Mouse (Mus musculus) limb, embryonic 10.5 days (tissue): ENCODE measurements around the gene Map4k5. TPM values are rescaled to one million over a fixed set of nuclear protein-coding genes. Genes with fewer than 3 reads are reported as not detected.

Experiments used
- DNase-seq: peaks from one replicate; pipeline ENCODE4 v3.0.0-alpha.2; 2017; ENCODE audit warnings: low spot score
- H3K27ac ChIP-seq: fragments of 300-500 bp; sonication (generic); 2 replicates; pipeline ENCODE4 v1.5.1; 2016; ENCODE audit warnings: mild to moderate bottlenecking
- H3K27me3 ChIP-seq: fragments of 300-500 bp; sonication (generic); 2 replicates; pipeline ENCODE4 v1.6.1; 2016; ENCODE audit warnings: low read depth, mild to moderate bottlenecking; ENCODE audit not compliant: poor library complexity, severe bottlenecking
- H3K36me3 ChIP-seq: fragments of 300-500 bp; sonication (generic); 2 replicates; pipeline ENCODE4 v1.6.1; 2016; ENCODE audit warnings: mild to moderate bottlenecking, moderate library complexity
- H3K4me1 ChIP-seq: fragments of 300-500 bp; sonication (generic); 2 replicates; pipeline ENCODE4 v1.6.1; 2016
- H3K4me3 ChIP-seq: fragments of 300-500 bp; sonication (generic); 2 replicates; pipeline ENCODE4 v1.5.1; 2016; ENCODE audit warnings: mild to moderate bottlenecking, moderate library complexity
- H3K9me3 ChIP-seq: fragments of 300-500 bp; sonication (generic); replicated peaks from 2 replicates; pipeline ENCODE4 v1.6.1; 2016; ENCODE audit warnings: mild to moderate bottlenecking
- WGBS: fragments of 180-500 bp; shearing (Covaris S2); methylation state at CpG from one replicate; pipeline ENCODE4 v1.1.7; 2016; 5-methylcytosine and 5-hydroxymethylcytosine counted together
- polyA plus RNA-seq: library from polyadenylated mRNA; unstranded; fragments of >200 nt; fragmentation: Nextera tagmentation; extraction: Ambion mirVana; gene quantifications from 2 replicates; pipeline ENCODE4 v1.2.1, GENCODE M21; 2016

Map4k5 gene
- polyA plus RNA-seq = 28.1 and 33.9 TPM in 2 replicates

DNA sequence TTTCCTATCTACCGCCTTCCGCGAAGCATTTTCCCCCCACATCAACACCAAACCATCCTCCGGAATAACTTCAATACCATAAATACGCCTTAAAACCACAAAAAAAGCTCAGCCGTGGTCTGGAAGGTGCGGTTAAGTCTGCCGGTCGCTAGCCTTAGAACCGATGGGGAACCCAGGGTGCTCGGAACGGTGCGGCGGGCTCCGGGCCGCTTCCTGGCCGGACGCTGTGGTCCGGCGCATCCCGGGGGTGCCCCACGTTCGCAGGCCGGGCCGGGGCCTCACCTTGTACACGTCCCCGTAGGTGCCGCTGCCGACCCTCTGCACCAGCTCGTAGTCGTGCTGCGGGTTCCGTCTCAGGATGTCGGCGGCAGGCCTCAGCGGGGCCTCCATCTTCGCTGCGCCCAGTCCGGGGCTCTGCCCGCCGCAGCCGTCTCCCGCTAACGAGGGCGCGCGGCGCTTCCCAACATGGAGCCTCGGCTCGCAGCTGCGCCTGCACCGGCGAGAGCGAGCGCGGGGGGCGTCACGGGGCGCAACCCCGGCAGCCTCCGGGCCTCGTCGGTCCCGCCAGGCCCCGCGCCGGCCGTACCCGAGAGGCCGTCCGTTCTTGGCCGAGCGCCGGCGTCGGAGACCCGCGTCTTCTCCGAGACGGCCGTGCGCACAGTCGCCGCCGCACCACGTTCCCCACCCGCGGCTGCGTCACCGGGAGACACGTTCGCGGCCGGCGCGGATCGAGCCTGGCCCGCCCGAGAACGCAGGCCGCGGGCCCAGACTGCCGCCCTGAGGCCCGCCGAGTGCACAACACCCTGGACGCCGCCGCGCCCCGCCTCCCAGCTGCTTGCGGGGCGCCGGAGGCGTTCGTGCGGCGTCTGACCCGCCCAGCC is at the start of gene Map4k5, which contains the start of gene Atl1:
Gene Map4k5, minus strand, starts transcription at position 830 of the 881 bp plus-strand sequence.
Gene Atl1, plus strand, starts transcription at position 244 of the 881 bp plus-strand sequence.
- Histone ChIP-seq H3K27me3 (no peaks in the 10 kb centered on the region), H3K4me3 (peak within 1 kb of the TSS; percentile 86), H3K36me3 (peaks cover 2% of the 10 kb centered on the region), H3K4me1 (peaks cover 31% of the 10 kb centered on the region), H3K27ac (peak within 1 kb of the TSS; percentile 97), H3K9me3 (no peaks in the 10 kb centered on the region)
- DNase-seq = peak; percentile 91
- WGBS = under 1% methylated on average over 118 of the region's 118 CpGs

DNA sequence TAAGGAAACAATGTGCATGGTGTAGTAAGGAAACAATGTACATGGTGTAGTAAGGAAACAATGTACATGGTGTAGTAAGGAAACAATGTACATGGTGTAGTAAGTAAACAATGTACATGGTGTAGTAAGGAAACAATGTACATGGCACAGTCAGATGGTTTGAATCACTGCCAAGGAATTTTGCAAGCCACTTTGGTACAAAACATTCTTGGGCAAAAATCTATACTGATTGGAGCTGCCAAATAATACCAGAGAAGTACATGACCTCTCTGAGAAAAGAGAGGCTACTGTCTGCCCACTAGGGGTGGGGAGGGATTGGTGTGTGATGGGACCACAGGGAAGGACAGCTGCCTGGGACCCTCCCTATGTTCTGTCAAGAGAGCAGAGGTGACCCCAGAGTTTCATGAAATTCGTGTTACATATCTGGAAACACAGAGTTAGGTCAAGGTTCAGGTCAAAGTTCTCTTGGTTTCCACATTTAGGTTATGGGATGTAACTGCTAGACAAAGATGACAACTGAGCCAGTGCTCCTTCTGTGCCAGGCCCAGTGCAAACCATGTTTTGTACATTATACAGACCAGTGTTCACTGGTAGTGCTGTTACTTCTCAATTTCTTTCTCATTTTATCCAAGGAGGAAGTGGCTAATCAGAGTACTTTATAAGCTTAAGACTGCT is 48.8 kb upstream of the Map4k5 start:
- no peaks in the 10 kb centered on the region for H3K4me1 ChIP-seq
- no peak overlapping the region for H3K4me3 ChIP-seq
- no peaks in the 10 kb centered on the region for H3K27me3 ChIP-seq
- no peak overlapping the region for H3K27ac ChIP-seq
- H3K9me3 ChIP-seq = no peaks in the 10 kb centered on the region
- H3K36me3 ChIP-seq = no peaks in the 10 kb centered on the region
- no peak for DNase-seq
- 55% methylated on average over 1 of the region's 1 CpGs for WGBS

DNA sequence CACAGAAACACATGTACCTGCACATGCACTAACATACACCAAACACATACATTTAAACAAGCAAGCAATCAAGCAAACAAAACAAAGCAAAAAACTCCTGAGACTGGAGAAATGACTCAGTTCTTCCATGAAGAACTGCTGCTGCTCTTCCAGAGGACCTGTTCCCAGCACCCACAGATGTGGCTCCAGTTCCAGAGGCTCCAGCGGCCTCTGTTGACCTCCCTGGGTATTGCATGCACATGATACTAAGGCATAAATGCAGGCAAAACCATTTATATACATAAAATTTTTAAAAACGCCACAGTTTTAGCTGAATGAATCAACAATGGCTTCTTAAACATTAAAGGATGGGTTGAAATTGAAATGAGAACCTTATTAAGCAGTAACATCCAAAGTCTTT is 46.3 kb upstream of the Map4k5 start:
- Histone ChIP-seq H3K4me1 (no peaks in the 10 kb centered on the region), H3K4me3 (no peak overlapping the region), H3K36me3 (no peaks in the 10 kb centered on the region), H3K9me3 (no peaks in the 10 kb centered on the region), H3K27ac (no peak overlapping the region), H3K27me3 (no peaks in the 10 kb centered on the region)
- WGBS = 64% methylated on average over 2 of the region's 2 CpGs
- DNase-seq = no peak

DNA sequence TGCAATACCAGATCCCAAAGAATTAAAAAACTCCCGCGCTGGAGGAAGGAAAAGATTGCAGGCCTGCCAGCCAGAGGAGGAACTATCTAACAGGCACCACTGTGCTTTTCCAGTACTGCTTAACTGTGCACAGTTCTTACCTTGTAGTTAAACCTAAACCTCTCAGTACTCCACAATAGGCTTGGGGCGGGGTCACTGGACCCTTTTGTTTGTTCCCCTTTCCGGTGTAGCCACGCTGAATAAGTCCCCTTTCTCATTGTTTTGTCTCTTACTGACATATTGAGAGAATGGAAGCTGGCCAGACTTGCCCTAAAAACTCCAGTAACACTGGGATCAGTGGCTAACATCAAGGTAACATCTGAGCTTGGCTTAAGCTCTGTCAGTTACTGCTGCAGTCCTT is 44.7 kb upstream of the Map4k5 start:
- no peak overlapping the region for H3K27ac ChIP-seq
- H3K4me3 ChIP-seq = no peak overlapping the region
- H3K36me3 ChIP-seq = no peaks in the 10 kb centered on the region
- no peak for DNase-seq
- H3K4me1 ChIP-seq = no peaks in the 10 kb centered on the region
- no peaks in the 10 kb centered on the region for H3K27me3 ChIP-seq
- WGBS = 88% methylated on average over 5 of the region's 5 CpGs
- no peaks in the 10 kb centered on the region for H3K9me3 ChIP-seq

DNA sequence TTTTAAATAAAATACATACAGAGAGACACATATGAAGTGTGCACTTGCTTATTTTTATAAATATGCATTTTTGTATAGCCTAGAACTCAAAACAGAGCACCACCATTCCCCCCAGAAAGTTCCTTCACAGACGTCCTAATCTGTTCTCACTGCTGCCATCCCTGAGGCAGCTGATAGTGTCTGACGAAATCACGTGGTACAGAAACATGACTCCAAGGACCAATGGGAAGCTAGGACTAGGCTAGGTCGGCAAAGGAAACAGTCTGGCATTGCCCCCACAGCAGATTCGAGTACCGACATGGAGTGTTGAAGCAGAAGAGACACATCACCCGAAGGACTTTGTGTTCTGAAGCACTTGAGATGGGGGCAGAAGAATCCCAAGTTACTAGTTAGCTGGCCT is 33.7 kb upstream of the Map4k5 start:
- H3K4me3 ChIP-seq = no peak overlapping the region
- H3K27ac ChIP-seq = no peak overlapping the region
- no peaks in the 10 kb centered on the region for H3K9me3 ChIP-seq
- DNase-seq = no peak
- 52% methylated on average over 7 of the region's 7 CpGs for WGBS
- no peaks in the 10 kb centered on the region for H3K4me1 ChIP-seq
- H3K27me3 ChIP-seq = no peaks in the 10 kb centered on the region
- no peaks in the 10 kb centered on the region for H3K36me3 ChIP-seq

DNA sequence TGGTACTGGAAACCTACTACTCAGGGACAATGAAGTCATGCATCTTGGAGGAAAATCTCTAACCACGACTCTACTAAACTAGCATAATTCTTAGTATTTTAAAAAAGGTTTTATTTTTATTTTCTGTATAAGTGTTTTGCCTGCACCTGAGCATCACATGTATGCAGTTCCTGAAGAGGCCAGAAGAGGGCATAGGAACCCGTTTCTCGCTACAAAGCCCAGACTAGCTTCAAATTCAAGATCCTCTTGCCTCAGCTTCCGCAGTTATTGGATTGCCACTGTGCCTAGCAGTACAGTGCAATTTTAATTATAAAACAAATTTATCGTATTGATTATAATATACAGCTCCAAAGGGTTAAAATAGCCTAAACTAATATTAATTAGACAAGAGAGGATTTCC is 31.0 kb upstream of the Map4k5 start:
- peak; percentile 53 for DNase-seq
- no peaks in the 10 kb centered on the region for H3K36me3 ChIP-seq
- H3K4me1 ChIP-seq = no peaks in the 10 kb centered on the region
- H3K27ac ChIP-seq = no peak overlapping the region
- H3K27me3 ChIP-seq = no peaks in the 10 kb centered on the region
- H3K4me3 ChIP-seq = no peak overlapping the region
- WGBS = 15% methylated on average over 5 of the region's 5 CpGs
- no peaks in the 10 kb centered on the region for H3K9me3 ChIP-seq

DNA sequence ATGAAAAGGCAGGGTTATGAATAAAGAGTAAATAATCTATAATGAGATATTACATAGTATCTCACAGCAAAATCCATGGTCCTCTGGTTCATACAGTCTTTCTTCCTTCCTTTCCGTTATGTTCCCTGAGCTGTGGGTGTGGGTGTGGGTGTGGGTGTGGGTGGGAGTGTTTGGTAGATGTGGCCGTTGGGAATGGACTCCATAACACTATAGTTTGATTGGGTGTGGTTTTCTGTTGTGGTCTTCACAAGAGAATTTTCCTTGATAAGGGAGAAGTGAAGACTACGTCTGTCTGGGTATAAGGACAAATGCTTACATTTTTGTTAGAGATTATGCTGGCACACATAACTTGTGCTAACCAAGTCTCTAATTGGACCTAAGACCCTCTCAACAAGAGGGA is 30.6 kb upstream of the Map4k5 start:
- Histone ChIP-seq H3K27ac (no peak overlapping the region), H3K36me3 (no peaks in the 10 kb centered on the region), H3K4me3 (no peak overlapping the region), H3K27me3 (no peaks in the 10 kb centered on the region), H3K4me1 (no peaks in the 10 kb centered on the region), H3K9me3 (no peaks in the 10 kb centered on the region)
- DNase-seq = no peak
- WGBS = 57% methylated on average over 3 of the region's 3 CpGs

DNA sequence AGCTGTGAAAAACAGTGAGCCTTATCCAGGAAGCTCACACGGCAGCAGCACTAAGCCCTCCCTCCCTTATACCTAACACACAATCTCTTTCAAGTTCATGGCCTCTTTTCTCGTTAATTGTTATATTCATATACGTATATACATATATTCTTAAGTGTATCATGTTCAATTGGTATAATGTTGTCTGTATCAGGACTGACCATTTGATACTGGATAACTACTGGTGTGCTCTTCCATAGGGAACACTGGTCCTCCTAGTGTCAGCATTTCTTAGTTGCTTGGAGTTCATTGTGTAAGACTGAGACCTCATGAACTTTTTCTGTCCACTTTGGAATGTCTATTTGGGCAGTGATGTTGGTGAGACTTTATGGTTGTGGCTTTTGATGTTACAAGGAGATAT is 30.1 kb upstream of the Map4k5 start:
- H3K27me3 ChIP-seq = no peaks in the 10 kb centered on the region
- H3K4me3 ChIP-seq = no peak overlapping the region
- WGBS = 89% methylated on average over 3 of the region's 3 CpGs
- H3K36me3 ChIP-seq = no peaks in the 10 kb centered on the region
- DNase-seq = no peak
- no peak overlapping the region for H3K27ac ChIP-seq
- H3K9me3 ChIP-seq = no peaks in the 10 kb centered on the region
- no peaks in the 10 kb centered on the region for H3K4me1 ChIP-seq

DNA sequence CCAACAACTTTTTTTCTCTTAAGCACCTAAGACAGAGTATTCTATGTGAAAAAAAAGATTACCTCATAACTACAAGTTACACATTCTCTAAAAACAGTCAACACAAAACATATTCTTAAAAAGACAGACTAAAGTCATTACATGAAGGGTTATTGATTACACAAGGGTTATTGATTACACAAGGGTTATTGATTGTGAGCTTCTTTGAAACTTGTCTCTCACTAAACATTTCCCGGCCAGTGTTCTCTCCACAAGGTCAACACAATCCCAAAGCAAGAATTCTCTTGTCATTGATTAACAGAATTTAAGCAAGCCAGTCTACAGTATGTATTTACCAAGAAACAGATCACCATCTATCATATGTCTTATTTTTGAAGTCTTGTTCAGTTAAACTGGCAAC is 29.1 kb upstream of the Map4k5 start:
- H3K36me3 ChIP-seq = no peaks in the 10 kb centered on the region
- H3K27ac ChIP-seq = no peak overlapping the region
- H3K4me1 ChIP-seq = no peaks in the 10 kb centered on the region
- no peak for DNase-seq
- H3K9me3 ChIP-seq = no peaks in the 10 kb centered on the region
- 94% methylated on average over 1 of the region's 1 CpGs for WGBS
- H3K27me3 ChIP-seq = no peaks in the 10 kb centered on the region
- no peak overlapping the region for H3K4me3 ChIP-seq

DNA sequence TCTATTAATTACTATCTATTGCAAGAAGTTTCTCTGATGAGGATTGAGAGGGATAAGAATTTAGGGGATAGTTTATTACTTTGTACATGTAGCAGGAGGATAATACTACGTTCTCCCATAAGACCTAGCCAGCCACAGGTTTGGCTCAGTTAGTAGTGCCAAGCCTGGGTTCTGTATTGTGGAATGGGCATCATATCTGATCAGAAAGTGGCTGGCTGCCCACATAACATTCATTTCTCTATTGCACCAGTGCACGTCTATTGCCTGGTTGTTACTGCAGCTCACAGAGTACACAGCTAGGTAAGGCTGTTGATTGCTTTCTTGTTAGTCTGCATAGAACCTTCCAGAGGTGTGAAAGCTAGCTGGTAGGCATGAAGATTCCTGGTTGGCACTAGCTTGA is 24.9 kb upstream of the Map4k5 start:
- 84% methylated on average over 2 of the region's 2 CpGs for WGBS
- H3K27ac ChIP-seq = no peak overlapping the region

DNA sequence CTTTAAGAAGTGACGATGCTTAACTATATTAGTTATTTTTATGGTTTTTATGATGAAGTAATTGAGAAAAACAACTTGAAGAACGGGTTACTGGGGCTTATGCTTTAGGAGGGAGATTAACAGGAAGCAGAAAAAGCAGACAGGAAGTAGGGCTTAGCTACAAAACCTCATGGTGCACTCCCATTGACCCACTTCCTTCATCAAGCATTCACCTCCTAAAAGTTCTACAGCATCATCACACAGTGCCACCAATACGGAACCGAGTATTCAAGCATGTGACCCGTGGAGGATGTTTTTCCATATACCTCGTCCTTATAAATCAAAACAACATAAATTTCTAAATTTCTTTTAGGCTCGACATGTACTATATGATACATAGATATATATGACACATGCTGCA is 19.7 kb upstream of the Map4k5 start:
- no peak overlapping the region for H3K4me3 ChIP-seq
- 89% methylated on average over 7 of the region's 7 CpGs for WGBS
- H3K27me3 ChIP-seq = peaks cover 15% of the 10 kb centered on the region
- DNase-seq = no peak
- no peaks in the 10 kb centered on the region for H3K36me3 ChIP-seq
- H3K4me1 ChIP-seq = peaks cover 9% of the 10 kb centered on the region
- H3K9me3 ChIP-seq = no peaks in the 10 kb centered on the region
- no peak overlapping the region for H3K27ac ChIP-seq

More for the DNA sequence above, 24.9 kb upstream of the Map4k5 start:
- Histone ChIP-seq H3K36me3 (no peaks in the 10 kb centered on the region), H3K9me3 (no peaks in the 10 kb centered on the region), H3K27me3 (no peaks in the 10 kb centered on the region), H3K4me1 (no peaks in the 10 kb centered on the region), H3K4me3 (no peak overlapping the region)
- DNase-seq = no peak

DNA sequence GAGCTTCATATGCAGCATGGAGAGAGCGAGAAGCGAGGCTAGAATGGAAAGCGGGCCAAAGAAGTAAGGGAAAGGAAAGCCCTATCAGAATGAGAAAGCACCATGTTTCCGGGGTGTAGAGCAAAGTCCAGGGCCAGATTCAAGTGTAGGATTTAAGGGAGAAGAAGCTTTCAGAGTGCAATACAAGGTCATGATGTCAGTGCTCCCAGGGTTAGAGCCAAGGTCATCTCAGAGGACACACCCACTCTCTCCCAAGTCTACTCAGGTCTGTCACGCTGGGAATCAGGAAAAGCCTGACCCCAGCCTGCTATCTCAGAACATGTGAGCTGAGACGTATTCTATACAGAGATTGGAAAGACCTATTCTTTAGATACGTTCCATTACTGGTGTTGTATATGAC is 18.9 kb upstream of the Map4k5 start:
- H3K4me3 ChIP-seq = no peak overlapping the region
- 87% methylated on average over 7 of the region's 7 CpGs for WGBS
- no peak for DNase-seq
- H3K4me1 ChIP-seq = peaks cover 14% of the 10 kb centered on the region
- no peaks in the 10 kb centered on the region for H3K36me3 ChIP-seq
- no peaks in the 10 kb centered on the region for H3K9me3 ChIP-seq
- no peak overlapping the region for H3K27ac ChIP-seq
- peaks cover 21% of the 10 kb centered on the region for H3K27me3 ChIP-seq

DNA sequence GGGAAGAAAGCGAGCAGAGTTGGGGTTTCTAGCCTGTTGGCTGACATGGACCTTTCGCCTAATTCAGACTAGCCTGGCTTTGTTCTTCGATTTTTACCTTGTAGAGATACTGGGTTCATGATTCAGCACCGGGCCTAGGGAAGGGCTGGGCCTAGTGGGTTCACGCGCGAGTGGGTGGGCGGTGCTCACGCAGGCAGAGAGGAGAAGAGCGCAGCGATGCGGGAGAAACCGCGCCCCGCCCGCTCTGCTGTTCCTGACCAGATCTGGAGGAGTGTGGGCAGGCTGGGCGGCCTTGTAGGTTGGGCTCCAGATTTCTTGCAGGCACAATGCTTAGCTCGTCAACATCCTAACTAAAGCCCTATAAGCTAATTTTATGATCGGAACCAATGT is 15.5 kb upstream of the Map4k5 start:
- 29% methylated on average over 19 of the region's 19 CpGs for WGBS
- Histone ChIP-seq H3K27me3 (peaks cover 21% of the 10 kb centered on the region), H3K4me1 (peaks cover 14% of the 10 kb centered on the region), H3K36me3 (no peaks in the 10 kb centered on the region), H3K9me3 (no peaks in the 10 kb centered on the region), H3K4me3 (peak overlapping the region; percentile 52), H3K27ac (no peak overlapping the region)
- no peak for DNase-seq
